Mouse (Mus musculus): Measurements from ENCODE around the gene Filip1.

Gene Filip1

GRCm38 (mm10) chr9:79947973-79948372, 64.7 kb downstream of the Filip1 start:
- no peak for DNase-seq (ENCODE audit: low read depth)

GRCm38 (mm10) chr9:79947414-79947813, 65.2 kb downstream of the Filip1 start:
- DNase-seq (ENCODE audit: low read depth): no peak

GRCm38 (mm10) chr9:79944872-79945271, 67.8 kb downstream of the Filip1 start:
- no peak for DNase-seq (ENCODE audit: low read depth)

- DNase-seq (ENCODE audit: low read depth): no peak
These were observed 68.7 kb downstream of the Filip1 start for GRCm38 (mm10) chr9:79943986-79944385.

- DNase-seq (ENCODE audit: low read depth): no peak
These were observed 74.0 kb downstream of the Filip1 start for GRCm38 (mm10) chr9:79938416-79939206.

GRCm38 (mm10) chr9:79937570-79937969, 75.1 kb downstream of the Filip1 start:
- DNase-seq (ENCODE audit: low read depth): no peak

GRCm38 (mm10) chr9:79932578-79932977, 80.1 kb downstream of the Filip1 start:
- DNase-seq (ENCODE audit: low read depth): no peak

- DNase-seq (ENCODE audit: low read depth): no peak
These were observed 84.6 kb downstream of the Filip1 start for GRCm38 (mm10) chr9:79928092-79928491.

- DNase-seq (ENCODE audit: low read depth): no peak
These were observed 85.3 kb downstream of the Filip1 start for GRCm38 (mm10) chr9:79927156-79927870.

- DNase-seq (ENCODE audit: low read depth): no peak
These were observed 86.0 kb downstream of the Filip1 start for GRCm38 (mm10) chr9:79926464-79927155.

GRCm38 (mm10) chr9:79925950-79926349, 86.7 kb downstream of the Filip1 start:
- no peak for DNase-seq (ENCODE audit: low read depth)

GRCm38 (mm10) chr9:79923262-79923661, 89.4 kb downstream of the Filip1 start:
- no peak for DNase-seq (ENCODE audit: low read depth)

GRCm38 (mm10) chr9:79922493-79922760, 90.2 kb downstream of the Filip1 start:
- no peak for DNase-seq (ENCODE audit: low read depth)

GRCm38 (mm10) chr9:79921701-79922492, 90.8 kb downstream of the Filip1 start:
- DNase-seq (ENCODE audit: low read depth): no peak

- DNase-seq (ENCODE audit: low read depth): no peak
These were observed 92.1 kb downstream of the Filip1 start for GRCm38 (mm10) chr9:79920540-79920933.

- DNase-seq (ENCODE audit: low read depth): no peak
These were observed 92.7 kb downstream of the Filip1 start for GRCm38 (mm10) chr9:79919750-79920539.

- peak; percentile 54 for DNase-seq (ENCODE audit: low read depth)
These were observed 93.3 kb downstream of the Filip1 start for GRCm38 (mm10) chr9:79919303-79919721.

GRCm38 (mm10) chr9:79918325-79919117, 94.1 kb downstream of the Filip1 start:
- DNase-seq (ENCODE audit: low read depth): no peak

GRCm38 (mm10) chr9:79914276-79914675, 98.4 kb downstream of the Filip1 start:
- no peak for DNase-seq (ENCODE audit: low read depth)

- no peak for DNase-seq (ENCODE audit: low read depth)
These were observed 99.7 kb downstream of the Filip1 start for GRCm38 (mm10) chr9:79912971-79913370.

- DNase-seq (ENCODE audit: low read depth): no peak
These were observed 102.5 kb downstream of the Filip1 start for GRCm38 (mm10) chr9:79910166-79910565.
